Mouse (Mus musculus) ES-E14 (cell line): ENCODE measurements around the gene Itgae.

Experiments used
- CHD2 ChIP-seq: IDR thresholded peaks from 2 replicates; pipeline ENCODE4 v1.6.1; 2014; ENCODE audit warnings: mild to moderate bottlenecking, low read depth, low read length, inconsistent platforms
- HCFC1 ChIP-seq: IDR thresholded peaks from 2 replicates; pipeline ENCODE4 v1.6.1; 2012; ENCODE audit warnings: low read length, inconsistent platforms, borderline replicate concordance; ENCODE audit not compliant: insufficient read depth
- MAFK ChIP-seq: IDR thresholded peaks from 2 replicates; pipeline ENCODE4 v1.6.1; 2014; ENCODE audit warnings: mild to moderate bottlenecking, low read depth, low read length, inconsistent platforms; ENCODE audit not compliant: insufficient read depth
- ZC3H11A ChIP-seq: IDR thresholded peaks from 2 replicates; pipeline ENCODE4 v1.6.1; 2012; ENCODE audit warnings: low read depth, mild to moderate bottlenecking, inconsistent platforms, low read length, borderline replicate concordance

GRCm38 (mm10) chr11:73092877-73093276 lies 2.5 kb downstream of the Itgae start:
- TF ChIP-seq ZC3H11A (no peak), HCFC1 (no peak), CHD2 (no peak), MAFK (no peak)
